Mouse (Mus musculus): Measurements from ENCODE around the gene Rnf169.
A peak's percentile ranks its signal among the peaks of the same experiment; 100 is the strongest.
"Not testable (repeated sequence)": the region's sequence is repeated elsewhere in the genome, so short reads cannot be mapped to it uniquely, and the experiment has no call there.

Rnf169 gene

DNA sequence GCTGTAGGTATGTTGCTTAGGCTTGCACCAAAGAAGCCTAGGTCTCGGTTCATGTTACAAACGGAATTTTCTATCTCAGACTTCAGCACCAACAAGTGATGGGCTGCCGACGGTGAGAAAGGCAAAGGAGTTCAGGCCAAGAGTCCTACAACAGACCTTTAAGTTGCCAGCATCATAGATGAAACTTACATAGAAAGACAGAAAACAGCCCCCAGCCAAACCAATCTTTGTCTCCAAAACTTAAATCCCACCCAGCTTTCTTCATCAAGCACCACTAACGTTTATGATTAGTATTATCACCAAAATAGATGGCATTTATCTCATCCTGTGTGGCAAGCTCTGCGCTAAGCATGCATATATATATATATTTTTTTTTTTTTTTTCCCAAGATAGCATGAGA lies 1.2 kb downstream of the Rnf169 start:
- DNase-seq, result no peak

DNA sequence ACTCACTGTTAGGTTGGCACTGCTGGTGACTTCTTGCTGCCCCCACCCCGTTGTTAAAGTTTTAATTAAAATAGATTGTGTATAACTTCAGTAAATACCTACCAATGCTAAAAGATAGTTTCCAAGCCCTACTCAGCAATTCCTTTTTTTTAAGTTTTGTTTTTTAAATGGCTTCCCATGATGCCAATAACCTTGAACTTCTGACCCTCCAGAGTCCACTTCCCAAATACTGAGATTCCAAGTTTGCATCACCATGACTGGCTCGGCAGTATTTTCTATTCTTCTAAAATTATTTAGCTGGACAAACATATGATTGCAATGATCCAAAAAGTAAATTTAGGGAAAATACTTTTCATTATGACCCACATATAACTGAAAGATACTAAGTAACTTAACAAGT lies 2.2 kb downstream of the Rnf169 start:
- DNase-seq, result no peak

DNA sequence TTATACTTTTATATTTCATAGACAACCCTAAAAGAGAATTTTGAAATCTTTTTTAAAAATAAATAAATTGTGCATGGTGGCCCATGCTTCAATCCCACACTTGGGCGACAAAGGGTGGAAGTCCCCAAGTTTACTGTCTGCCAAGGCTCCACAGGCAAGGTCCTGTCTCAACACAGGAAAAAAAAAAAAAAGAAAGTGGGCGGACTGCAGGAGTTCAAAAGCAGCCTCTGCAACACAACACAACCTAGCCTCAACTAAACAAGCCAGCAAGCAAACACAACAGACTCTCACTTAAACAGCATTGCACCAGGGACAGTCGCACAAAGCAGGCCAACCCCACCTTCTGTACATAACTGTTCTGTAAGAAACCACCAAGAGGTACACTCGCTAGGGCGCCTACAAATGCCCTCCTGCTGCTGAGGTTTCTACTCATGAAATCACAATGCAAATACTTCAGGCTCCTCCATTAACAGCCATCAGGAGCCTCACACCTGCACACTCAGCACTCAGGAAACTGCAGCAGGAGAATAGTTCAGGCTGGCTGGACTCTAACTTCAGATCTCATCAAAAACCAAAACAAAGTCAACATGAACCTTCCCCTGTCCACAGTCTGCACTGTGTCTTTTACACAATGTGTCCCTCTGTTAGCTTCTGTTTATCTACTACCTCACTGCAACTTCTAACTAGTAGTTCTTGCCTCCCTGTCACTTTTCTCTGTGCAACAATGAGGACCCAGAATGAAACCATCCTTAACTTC lies 4.3 kb downstream of the Rnf169 start:
- DNase-seq, result no peak

DNA sequence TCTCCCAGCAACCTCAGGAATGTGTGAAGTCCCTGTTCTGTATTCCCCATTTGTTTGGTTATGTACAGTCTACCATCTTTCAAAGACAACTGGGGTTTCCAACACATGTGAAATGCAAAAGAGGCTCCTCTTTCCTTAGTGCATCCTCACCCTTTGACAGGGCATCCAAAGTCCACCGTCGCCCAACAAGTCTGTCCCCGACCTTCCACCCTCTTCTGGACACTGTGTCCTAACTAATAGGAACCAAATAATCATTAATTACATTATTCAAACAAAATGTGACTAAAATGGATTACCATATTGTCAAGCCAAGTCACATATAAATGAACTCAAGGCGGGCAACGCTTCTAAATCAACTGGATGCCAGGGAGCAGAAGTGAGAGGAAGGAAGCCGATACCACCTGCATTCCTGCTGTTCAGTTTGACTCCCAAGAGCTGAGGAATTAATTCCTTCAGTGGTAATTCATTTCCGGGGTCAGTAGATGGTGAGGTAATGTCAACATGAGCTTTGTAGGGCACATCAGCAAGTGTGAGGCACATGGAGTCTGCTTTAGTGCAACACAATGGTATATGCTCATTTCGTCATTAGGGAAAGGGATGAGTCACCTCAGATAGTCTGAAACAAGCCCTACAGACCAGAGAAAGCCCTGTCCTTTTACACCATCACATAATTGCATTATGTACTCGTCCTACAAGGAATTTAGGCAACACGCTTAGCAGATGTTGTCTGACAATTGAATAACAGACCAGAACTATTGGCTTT lies 5.9 kb downstream of the Rnf169 start:
- DNase-seq, result no peak

DNA sequence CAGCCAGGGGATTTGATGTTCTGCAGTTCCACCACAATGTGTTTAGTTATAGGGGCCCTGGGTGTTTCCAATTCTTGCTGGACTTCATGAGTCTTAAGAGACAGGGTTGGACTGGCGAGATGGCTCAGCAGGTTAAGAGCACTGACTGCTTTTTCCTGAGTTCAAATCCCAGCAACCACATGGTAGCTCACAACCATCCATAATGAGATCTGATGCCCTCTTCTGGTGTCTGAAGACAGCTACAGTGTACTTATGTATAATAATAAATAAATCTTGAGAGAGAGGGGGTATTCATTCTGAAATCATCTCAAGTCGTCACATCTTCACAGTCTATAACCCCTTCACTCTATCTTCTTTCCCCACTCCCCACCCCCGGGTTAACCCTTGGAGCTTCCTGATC lies 7.3 kb downstream of the Rnf169 start:
- not testable (repeated sequence) for DNase-seq

DNA sequence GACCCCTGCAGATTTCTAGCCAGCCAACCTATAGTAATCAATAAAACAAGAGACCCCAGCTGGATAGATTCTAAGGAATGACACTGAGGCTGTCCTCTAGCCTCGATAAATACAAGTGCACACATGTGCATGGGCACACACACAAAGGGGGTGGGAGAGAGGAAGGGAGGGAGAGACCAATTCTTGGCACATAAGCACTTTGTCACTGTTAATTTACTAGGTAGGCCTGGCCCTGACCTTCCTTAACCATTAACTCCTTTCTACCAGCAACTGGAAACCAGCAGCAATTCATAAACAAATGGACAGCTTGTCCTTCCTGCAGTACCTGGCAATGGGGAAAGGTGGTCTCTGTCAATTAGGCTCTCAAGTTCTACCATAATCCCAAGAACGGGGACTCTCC lies 8.3 kb downstream of the Rnf169 start:
- no peak for DNase-seq

DNA sequence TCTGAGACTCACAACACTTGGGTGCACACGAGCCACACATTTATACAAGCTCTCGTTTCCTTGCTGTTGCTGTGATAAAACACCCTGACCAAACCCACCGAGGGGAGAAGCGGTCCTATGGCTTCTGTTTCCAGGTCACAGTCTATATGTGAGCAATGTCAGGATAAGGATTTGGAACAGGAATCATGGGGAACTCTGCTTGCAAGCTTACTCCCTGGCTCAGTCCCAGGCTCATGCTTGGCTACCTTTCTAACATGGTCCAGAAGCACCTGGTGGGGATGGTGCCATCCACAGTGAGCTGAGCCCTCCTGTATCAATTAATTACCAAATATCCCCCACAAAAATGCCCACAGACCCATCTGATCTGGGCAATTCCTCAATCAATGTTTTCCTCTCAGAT lies 11.1 kb downstream of the Rnf169 start:
- no peak for DNase-seq

DNA sequence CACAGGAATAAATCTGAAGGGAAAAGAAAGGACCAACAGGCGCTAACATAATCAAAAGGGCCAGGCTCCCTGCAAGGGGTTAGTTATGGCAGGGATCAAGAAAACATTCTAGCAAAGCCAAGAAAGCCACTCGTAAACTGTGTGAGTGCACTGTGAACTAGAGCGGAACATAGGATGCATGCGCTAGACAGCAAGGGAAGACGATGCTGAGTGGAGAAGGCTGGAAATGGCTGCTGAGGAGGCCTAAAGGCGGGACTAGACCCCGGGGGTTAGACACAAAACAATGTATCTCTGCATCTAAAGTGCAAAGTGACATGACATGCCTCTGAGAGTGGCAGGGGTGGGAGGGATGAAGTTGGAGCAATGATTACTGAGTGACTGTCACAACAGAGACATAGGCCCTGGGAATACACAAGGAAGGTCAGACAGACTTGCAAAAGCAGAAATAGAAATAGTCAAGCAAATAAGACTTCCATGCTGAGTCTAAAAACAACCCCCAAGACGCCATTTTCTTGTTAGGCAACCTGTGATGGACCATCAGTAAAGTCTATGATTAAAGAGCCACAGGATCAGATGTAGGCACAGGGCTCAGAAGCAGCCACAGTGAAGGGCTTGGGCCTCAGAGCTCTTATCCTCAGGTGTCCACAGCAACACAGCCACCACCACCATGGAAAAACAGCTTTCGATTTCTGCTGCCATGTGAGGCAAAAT lies 14.1 kb downstream of the Rnf169 start:
- no peak for DNase-seq

DNA sequence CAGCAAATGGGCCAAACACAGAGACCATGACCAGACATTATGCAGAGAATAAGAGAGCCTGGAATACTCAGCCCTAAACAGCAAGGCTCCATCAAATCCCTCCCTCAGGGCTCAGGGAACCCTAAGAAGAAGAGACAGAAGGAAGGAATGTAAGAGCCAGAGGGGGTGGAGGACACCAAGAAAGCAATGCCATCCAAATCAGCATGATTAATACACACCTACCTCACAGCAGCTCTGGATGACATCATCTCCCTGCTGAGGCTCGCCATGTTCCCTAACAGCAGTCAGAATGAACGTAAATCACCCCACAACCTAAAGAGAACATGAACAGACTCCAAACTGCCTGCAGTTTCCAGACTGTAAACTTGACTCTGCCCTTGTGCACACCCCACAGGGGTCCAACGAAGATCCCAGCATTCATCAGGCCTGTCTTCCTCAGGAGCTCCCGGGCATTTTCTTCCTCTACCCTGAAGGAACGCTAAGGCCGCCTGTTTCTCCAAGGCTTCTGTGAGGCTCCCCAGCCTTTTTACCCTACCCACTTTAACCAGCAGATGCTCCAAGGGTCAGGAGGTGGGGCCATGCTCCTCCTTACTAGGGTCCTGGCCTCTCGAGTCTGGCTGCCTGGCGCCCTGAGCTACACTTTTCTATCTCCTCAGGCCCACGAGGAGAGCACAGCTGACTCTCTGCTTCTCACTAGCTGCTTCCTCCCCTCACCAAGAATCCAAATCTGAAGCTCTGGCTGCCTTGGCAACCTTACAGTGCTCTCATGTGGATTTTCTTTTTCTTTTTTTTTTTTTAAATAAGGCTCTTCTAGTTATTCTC lies 15.0 kb downstream of the Rnf169 start:
- DNase-seq, result peak; percentile 27 to 49

DNA sequence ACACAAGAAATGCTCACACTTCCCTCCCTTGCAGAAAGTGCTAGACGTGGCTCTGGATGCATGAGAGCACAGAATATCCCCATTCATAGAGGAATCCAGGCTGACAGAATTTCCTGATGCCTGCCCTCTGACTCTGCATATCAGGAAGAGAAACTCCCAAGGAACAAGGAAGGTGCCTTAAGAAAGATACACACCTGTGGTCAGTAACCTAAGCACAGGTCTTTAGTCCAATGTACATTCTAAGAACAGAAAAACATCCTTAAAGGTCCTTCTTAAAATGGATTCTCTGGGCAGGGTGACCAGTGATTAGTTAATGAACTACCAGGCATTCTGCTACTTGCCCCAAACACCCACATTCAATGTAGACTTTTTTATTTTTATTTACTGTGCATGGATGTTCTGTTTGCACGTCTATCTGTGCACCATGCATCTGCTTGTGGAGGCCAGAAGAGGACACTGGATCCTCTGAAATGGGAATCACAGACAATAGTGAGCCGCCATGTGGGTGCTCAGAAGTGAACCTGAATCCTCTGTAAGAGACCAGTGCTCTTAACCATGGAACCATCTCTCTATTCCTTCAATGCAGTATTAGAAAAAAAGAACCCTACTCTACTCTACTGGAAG lies 16.9 kb downstream of the Rnf169 start:
- DNase-seq, result no peak

DNA sequence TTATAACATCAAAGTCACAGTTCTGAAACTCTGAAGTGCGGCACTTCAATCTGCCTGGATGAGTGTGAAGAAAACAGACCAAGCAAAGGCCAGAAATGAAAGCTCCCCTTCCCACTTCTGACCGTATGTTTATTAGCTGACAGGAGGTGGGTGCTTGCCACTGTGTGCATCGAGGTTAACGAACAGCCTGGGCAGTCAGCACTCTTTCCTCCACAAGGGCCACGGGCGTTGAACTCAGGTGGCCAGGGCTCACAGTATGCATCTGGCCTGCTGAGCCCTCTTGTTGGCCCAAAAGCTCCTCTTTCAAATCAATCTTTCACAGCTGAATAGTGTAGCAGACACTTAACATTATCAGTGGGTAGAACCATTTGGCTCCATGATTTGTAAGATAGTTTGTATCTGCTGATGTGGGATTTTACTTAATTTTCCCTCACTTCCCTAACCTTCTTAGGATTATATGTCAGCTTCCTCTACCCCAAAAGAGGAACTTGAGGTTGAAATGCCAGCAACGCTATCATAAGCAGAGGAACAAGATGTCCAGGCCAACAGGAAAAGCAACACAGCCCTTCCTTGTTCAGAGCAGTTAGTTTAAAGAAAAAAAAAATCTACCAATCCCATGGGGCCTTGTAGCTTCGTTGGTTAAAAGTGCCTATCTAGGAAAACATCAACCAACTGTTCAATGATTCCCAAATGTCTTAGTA lies 17.6 kb downstream of the Rnf169 start:
- no peak for DNase-seq

DNA sequence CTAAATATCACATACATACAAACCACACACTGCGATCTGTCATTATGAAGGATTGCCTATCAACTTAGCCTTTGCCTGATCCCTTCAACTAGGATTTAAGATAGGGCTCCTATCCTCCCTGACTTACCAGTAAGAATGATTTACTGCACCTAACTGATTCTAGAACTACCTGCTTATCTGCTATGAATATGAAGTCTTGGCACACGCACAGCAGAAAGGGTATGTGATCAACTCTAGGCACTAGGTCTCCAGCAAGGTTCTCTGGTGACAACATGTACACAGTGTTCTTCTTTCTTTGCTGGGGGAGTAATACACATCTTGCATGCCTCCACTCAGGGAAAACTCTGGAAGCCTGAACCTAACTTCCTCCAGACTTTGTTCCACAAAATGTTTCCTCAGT lies 18.7 kb downstream of the Rnf169 start:
- DNase-seq, result no peak

DNA sequence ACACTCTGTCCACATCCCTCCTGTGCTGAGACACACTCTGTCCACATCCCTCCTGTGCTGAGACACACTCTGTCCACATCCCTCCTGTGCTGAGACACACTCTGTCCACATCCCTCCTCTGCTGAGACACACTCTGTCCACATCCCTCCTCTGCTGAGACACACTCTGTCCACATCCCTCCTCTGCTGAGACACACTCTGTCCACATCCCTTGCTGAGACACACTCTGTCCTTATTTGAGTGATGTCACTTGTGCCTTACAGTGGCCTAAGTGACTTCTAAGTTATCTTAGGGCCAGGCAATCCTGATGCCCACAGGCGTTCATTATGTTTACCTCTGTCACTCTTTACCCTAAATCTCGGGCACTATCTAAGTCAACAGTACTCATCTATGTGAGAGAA lies 19.7 kb downstream of the Rnf169 start:
- not testable (repeated sequence) for DNase-seq

DNA sequence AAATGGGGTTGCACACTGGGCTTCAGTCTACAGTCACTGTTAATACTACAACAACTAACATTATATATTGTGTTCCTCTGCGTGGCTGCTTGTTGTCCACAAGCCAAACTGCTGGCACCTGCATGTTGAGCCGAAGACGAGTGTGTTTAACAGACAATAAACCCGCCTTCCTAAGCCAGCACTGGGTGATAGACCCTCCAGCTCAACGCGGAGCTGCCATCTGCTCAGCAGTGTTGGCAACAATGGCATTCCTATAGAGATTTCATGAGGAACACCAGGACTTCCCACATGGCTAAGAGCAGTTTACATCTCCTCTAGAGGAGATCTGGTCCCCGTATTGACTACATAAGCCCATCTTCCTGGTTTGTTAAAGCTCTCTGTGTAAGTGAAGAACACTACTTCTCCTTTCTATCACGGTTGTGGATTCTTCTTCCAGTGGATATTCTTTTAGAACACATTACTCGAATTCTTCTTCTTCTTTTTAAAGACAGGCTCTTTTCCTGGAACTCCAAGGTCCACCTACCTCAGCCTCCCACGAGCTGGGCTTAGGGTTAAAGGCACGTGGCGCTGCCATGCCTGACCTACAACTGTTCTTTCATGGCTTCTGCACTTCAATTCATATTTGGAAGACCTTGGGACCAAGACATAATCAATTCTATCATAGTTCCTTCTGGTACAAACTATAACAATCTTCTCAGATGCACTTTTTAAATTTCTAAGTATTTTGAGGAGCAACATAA lies 22.9 kb downstream of the Rnf169 start:
- no peak for DNase-seq

DNA sequence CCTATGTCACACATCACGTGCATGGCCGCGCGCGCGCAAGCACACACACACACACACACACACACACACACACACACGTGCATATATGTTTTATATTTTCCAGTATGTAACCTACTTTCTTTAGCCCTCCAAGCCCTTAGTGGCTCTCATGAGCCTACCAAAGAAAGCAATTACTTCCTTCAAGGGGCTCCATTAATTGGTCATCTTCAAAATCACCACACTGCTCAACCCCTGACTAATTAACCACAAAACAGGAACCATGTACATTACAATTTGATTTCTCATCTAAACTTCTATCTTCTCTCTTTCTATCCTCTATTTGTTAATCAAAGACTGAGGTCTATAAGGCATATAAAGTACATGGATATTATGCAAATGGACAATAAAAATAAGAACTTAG lies 24.2 kb downstream of the Rnf169 start:
- no peak for DNase-seq

DNA sequence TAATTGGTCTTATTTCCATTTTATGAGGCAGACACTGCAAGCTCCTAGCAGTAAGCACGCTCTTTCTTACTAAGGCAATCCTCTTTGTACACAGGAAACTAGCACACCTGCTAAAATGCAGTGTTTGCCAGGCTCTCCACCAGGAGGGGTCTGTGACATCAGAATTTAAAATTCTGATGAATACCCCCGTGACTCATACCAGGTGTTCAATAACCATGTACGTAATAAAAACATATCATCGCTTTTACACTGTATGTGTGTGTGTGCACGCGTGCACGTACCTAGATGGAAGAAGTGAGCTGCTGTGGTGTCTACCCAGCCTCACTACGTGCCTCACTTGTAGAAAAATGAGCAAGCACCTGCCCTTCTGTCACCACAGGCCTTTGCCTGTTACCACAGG lies 26.0 kb downstream of the Rnf169 start:
- DNase-seq, result no peak

DNA sequence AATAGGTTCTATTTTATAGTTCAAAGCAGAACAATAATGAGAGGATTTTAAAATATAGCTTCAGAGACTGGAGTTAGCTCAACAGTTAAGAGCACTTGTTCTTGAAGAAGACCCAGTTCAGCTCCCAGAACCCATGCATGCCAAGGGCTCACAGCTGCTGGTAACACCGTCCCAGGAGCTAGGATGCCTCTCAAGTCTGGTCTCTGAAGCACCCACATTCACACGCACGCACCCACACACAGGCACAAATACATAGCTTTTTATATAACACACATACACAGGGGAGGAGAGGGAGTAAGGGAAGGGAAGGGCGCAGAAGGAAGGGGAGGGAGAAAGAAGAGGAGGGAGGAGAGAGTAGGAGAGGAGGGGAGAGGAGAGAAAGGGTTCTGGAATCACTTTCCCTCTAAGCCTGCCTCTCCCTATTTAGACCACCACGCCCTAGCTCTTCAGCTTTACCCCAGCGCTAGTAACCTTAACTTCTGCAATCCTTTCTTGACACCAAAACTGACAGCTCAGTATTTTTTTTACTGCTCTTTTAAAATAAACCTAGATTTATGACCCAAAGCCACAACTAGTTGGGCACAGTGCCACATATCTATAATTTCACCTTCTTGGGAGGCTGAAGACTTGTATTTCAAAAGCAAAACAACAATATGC lies 26.7 kb downstream of the Rnf169 start:
- DNase-seq, result no peak

DNA sequence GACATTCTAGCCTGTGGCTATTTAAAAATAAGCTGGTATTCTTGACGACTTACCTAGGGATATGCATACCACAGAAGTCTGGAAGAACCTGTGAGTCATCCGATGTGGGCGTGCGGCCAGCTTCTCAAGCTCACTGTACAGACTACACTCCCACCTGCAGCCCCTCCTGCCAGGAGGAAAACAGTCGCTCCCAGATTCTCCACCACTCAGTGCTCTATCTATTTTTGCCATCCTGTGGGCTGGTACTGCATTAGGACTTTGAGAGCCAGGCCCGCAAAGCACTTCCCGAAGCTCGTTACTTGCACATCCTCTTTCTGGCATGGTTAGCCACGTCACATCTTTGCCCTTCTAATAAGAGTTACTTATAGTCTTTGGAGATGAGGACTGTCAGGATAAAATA lies 32.9 kb downstream of the Rnf169 start:
- DNase-seq, result peak in 1 of 2 experiments; percentile 39

DNA sequence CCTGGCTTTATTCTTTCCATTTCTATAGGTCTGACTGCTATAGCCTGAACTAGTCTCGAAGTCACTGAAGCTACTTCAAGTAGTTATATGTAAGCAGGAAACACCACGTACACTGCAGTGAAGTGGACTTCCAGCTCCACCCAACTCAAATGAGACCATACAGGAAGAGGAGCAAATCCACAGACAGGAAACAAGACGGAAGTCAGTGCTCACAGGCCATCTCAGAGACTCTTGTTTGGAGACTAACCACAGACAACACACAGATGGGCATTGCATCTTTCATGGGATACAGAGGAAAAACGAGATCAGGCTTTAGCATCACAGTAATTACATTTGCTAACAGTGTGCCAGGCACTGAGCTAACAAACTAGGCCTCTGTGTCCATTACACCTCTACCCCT lies 33.9 kb downstream of the Rnf169 start:
- DNase-seq, result no peak

DNA sequence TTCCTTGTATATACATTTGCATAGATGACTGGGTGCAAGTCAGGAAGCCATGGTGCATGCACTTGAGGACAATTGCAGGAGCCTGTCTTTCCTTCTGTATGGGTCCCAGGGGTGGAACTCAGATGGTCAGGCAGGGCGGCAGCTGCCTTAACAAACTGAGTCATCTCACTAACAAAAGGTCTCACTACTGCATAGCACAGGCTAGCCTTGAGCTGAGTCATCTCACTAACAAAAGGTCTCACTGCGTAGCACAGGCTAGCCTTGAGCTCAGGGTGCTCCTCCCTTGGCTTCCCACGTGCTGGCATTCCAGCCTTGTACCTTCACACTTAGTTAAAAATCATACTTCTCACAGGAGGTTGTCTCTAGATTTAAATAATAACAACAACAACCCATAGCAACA lies 34.3 kb downstream of the Rnf169 start:
- DNase-seq, result no peak

DNA sequence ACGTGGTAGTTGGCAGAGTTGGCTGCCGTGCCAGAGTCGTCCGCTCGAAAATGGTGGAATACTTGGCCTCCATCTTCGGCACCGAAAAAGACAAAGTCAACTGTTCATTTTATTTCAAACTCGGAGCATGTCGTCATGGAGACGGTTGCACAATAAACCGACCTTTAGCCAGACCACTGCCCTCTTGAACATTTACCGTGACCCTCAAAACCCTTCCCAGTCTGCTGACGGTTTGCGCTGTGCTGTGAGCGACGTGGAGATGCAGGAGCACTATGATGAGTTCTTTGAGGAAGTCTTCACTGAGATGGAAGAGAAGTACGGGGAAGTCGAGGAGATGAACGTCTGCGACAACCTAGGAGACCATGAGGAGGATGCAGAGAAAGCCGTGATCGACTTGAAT lies 35.2 kb downstream of the Rnf169 start:
- not testable (repeated sequence) for DNase-seq

All from kidney, postnatal 4 days (tissue).